Mouse (Mus musculus) erythroblast, embryonic 14.5 days (primary cell): ENCODE results near the gene Dok1. TPM values are rescaled to one million over a fixed set of nuclear protein-coding genes. Genes with fewer than 3 reads are reported as not detected.

Source experiments
- H3K27me3 ChIP-seq: 2 replicates; pipeline ENCODE4 v1.6.1; 2012; ENCODE audit warnings: inconsistent platforms; ENCODE audit not compliant: control insufficient read depth
- H3K36me3 ChIP-seq: 2 replicates; pipeline ENCODE4 v1.6.1; 2012; ENCODE audit warnings: mild to moderate bottlenecking, inconsistent platforms; ENCODE audit not compliant: control insufficient read depth
- H3K4me1 ChIP-seq: 2 replicates; pipeline ENCODE4 v1.6.1; 2012; ENCODE audit warnings: inconsistent platforms; ENCODE audit not compliant: control insufficient read depth
- H3K4me3 ChIP-seq: replicated peaks from 2 replicates; pipeline ENCODE3; 2012; ENCODE audit warnings: moderate library complexity, mild to moderate bottlenecking, inconsistent platforms
- H3K9me3 ChIP-seq: 2 replicates; pipeline ENCODE4 v1.6.1; 2012; ENCODE audit warnings: low read length, inconsistent platforms, mixed read lengths; ENCODE audit not compliant: control insufficient read depth
- GATA1 ChIP-seq: IDR thresholded peaks from 2 replicates; pipeline ENCODE4 v1.6.1; 2012; ENCODE audit warnings: low read length, inconsistent platforms, mixed read lengths
- TAL1 ChIP-seq: IDR thresholded peaks from 3 replicates; pipeline ENCODE4 v1.6.1; 2012; ENCODE audit warnings: low read length, inconsistent platforms, mixed read lengths
- polyA plus RNA-seq: library from polyadenylated mRNA; stranded (reverse); fragments of >175 nt; gene quantifications from 2 replicates; pipeline ENCODE4 v1.2.3, GENCODE M21; 2012

Gene Dok1
- polyA plus RNA-seq, 1 experiment, result 28.7 TPM

GRCm38 (mm10) chr6:83034463-83035055 lies 1.3 kb upstream of the Dok1 start:
- Histone ChIP-seq H3K4me3 (peak overlapping the region; percentile 74), H3K27me3 (peaks cover 25% of the 10 kb centered on the region), H3K36me3 (peaks cover 32% of the 10 kb centered on the region), H3K9me3 (no peaks in the 10 kb centered on the region), H3K4me1 (peaks cover 88% of the 10 kb centered on the region)
- no peak for TF ChIP-seq TAL1
- TF ChIP-seq GATA1, result no peak

GRCm38 (mm10) chr6:83032769-83033191 lies 491 bp downstream of the Dok1 start:
- peak overlapping the region; percentile 74 for H3K4me3 ChIP-seq
- no peaks in the 10 kb centered on the region for H3K9me3 ChIP-seq
- peaks cover 85% of the 10 kb centered on the region for H3K4me1 ChIP-seq
- H3K36me3 ChIP-seq, result peaks cover 49% of the 10 kb centered on the region
- TF ChIP-seq TAL1, result no peak
- TF ChIP-seq GATA1, result no peak
- H3K27me3 ChIP-seq, result peaks cover 25% of the 10 kb centered on the region

DNA sequence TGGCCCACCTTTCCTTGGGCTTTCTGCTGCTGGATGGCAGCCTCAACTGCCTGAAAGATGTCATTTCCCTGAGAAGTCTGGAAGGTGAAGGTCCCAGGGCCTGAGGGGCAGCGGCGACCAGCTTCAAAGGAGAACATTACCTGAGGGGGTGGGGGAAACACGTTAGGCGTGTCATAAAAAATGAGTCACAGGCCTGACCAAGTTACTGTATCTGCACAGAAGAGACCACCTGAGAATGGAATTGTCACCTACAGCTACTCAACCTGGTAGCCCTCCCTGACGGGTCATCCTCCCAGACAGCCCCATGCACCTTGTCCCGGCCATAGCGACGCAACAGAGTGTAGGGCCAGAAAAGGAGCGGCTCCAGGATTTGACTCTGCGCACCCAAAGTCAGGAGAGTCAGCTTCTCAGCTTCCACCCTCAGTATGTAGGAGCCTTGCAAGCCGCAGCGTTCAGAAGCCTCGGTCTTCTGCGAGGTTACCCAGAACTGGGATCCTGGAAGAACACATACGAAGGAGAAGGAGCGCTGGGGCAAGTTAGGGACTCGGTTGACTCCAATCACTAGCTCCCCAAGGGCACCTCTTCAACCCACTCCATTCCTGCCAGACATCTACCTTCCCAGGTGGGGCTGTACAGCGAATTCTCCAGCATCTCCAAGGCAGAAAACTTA lies 1.2 kb downstream of the Dok1 start:
- peaks cover 25% of the 10 kb centered on the region for H3K27me3 ChIP-seq
- peaks cover 56% of the 10 kb centered on the region for H3K36me3 ChIP-seq
- peak overlapping the region; percentile 74 for H3K4me3 ChIP-seq
- peaks cover 87% of the 10 kb centered on the region for H3K4me1 ChIP-seq
- no peaks in the 10 kb centered on the region for H3K9me3 ChIP-seq
- TF ChIP-seq TAL1 (no peak), GATA1 (no peak)

DNA sequence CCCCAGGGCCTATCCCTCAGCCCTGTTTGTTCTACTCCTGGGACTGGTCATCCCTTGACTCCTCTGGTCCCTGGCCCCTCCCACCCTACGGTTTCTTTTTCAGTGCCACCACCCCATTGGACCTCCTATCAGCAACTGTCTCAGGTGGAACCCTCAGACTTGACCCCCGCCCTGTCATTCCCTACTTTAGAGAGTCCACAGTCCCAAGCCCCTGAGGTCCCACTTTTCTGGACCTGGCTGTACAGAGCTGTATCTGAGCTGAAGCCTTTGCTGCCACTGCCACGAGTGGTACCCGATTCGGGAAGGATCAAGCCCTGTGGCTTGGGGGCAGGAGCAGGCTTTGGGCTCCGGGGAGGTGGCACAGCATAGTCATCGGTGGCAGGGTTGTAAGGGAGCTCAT lies 2.2 kb downstream of the Dok1 start:
- Histone ChIP-seq H3K27me3 (peaks cover 25% of the 10 kb centered on the region), H3K4me3 (peak overlapping the region; percentile 74), H3K9me3 (no peaks in the 10 kb centered on the region), H3K4me1 (peaks cover 87% of the 10 kb centered on the region), H3K36me3 (peaks cover 65% of the 10 kb centered on the region)
- TF ChIP-seq GATA1 (no peak), TAL1 (no peak)

DNA sequence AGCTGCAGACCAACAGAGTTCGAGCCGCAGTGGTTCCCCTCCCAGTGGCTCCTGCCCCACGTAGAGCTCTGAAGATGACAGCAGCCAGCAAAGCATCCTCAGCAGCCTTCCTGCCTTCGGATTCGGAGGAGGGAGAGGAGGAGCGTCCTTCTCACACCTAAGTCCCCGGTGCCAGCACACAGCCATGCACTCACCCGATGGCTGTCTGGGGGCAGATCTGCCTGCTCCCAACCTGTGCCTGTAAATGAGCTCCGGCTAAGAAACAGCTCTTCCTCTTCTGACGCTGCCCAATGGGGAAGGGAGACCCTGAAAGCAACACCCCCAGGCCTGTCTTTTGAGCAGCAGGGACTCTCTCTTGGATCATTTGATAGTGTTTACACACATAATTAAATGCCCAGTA lies 3.5 kb downstream of the Dok1 start:
- Histone ChIP-seq H3K4me1 (peaks cover 84% of the 10 kb centered on the region), H3K9me3 (no peaks in the 10 kb centered on the region), H3K27me3 (peaks cover 14% of the 10 kb centered on the region), H3K4me3 (no peak overlapping the region), H3K36me3 (peaks cover 75% of the 10 kb centered on the region)
- TF ChIP-seq TAL1 (no peak), GATA1 (no peak)

DNA sequence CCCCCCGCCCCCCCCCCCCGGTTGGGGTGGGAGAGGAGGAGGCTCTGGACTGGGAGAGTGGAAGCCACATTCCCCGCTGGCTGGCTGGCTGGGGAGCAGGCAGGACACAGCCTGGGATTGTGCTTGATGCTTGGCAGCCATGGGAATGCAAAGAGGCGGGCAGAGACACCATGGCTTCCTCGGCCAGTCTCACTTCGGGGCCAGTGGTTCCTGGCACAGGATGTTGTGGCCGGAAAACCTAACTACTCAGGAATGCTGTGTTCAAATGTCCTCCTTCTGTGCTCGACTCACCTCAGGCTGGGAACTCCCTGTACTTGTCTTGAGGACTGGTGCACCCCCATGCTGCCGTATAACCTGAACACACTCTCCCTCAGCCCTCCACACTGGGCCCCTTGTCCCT lies 5.6 kb downstream of the Dok1 start:
- H3K4me1 ChIP-seq, result peaks cover 88% of the 10 kb centered on the region
- TF ChIP-seq GATA1 (no peak), TAL1 (no peak)

GRCm38 (mm10) chr6:83027293-83027692 lies 6.0 kb downstream of the Dok1 start:
- no peak for TF ChIP-seq GATA1
- no peak for TF ChIP-seq TAL1
- Histone ChIP-seq H3K9me3 (no peaks in the 10 kb centered on the region), H3K4me3 (no peak overlapping the region), H3K27me3 (peaks cover 3% of the 10 kb centered on the region; the same call in 1 of the 2 replicates), H3K4me1 (peaks cover 88% of the 10 kb centered on the region), H3K36me3 (peaks cover 88% of the 10 kb centered on the region)

More for the DNA sequence above, 5.6 kb downstream of the Dok1 start:
- peaks cover 90% of the 10 kb centered on the region for H3K36me3 ChIP-seq
- H3K9me3 ChIP-seq, result no peaks in the 10 kb centered on the region
- H3K27me3 ChIP-seq, result peaks cover 3% of the 10 kb centered on the region; the same call in 1 of the 2 replicates
- H3K4me3 ChIP-seq, result no peak overlapping the region

- Histone ChIP-seq H3K27me3 (no peaks in the 10 kb centered on the region; the same call in 1 of the 2 replicates), H3K4me1 (peaks cover 88% of the 10 kb centered on the region), H3K36me3 (peaks cover 83% of the 10 kb centered on the region), H3K4me3 (no peak overlapping the region), H3K9me3 (no peaks in the 10 kb centered on the region)
- TF ChIP-seq TAL1 (no peak), GATA1 (no peak)
Observed at GRCm38 (mm10) chr6:83025221-83025620, 8.1 kb downstream of the Dok1 start.

GRCm38 (mm10) chr6:83024421-83024820 lies 8.8 kb downstream of the Dok1 start:
- Histone ChIP-seq H3K36me3 (peaks cover 79% of the 10 kb centered on the region), H3K27me3 (no peaks in the 10 kb centered on the region), H3K4me3 (no peak overlapping the region), H3K4me1 (peaks cover 90% of the 10 kb centered on the region), H3K9me3 (no peaks in the 10 kb centered on the region)
- TF ChIP-seq TAL1 (no peak), GATA1 (no peak)
